Mouse (Mus musculus) forebrain, postnatal 0 days (tissue): ENCODE data around the gene Tcf7l2. TPM values are rescaled to one million over a fixed set of nuclear protein-coding genes. Genes with fewer than 3 reads are reported as not detected.

Experiments
- ATAC-seq: fragments of 200-750 bp; cut with Nextera tagmentation; 2 replicates; pipeline ENCODE4 v1.8.0; 2017; ENCODE audit warnings: mild to moderate bottlenecking, moderate library complexity
- DNase-seq: peaks from one replicate; pipeline ENCODE4 v3.0.0-alpha.2; 2015
- H3K27ac ChIP-seq: fragments of 300-500 bp; sonication (generic); 2 replicates; pipeline ENCODE4 v1.5.1; 2014; ENCODE audit warnings: low read depth, mild to moderate bottlenecking, antibody characterized with exemption, low read length, moderate library complexity, mixed read lengths
- H3K27me3 ChIP-seq: fragments of 300-500 bp; sonication (generic); 2 replicates; pipeline ENCODE4 v1.6.1; 2014; ENCODE audit warnings: mild to moderate bottlenecking, low read length, mixed read lengths; ENCODE audit not compliant: insufficient read depth
- H3K36me3 ChIP-seq: fragments of 300-500 bp; sonication (generic); 2 replicates; pipeline ENCODE4 v1.6.1; 2014; ENCODE audit warnings: mild to moderate bottlenecking, moderate library complexity; ENCODE audit not compliant: insufficient read depth
- H3K4me1 ChIP-seq: fragments of 300-500 bp; sonication (generic); 2 replicates; pipeline ENCODE4 v1.6.1; 2014; ENCODE audit warnings: antibody characterized with exemption; ENCODE audit not compliant: insufficient read depth
- H3K4me2 ChIP-seq: fragments of 300-500 bp; sonication (generic); 2 replicates; pipeline ENCODE4 v1.6.1; 2014; ENCODE audit warnings: low read depth, mild to moderate bottlenecking, moderate library complexity
- H3K4me3 ChIP-seq: fragments of 300-500 bp; sonication (generic); 2 replicates; pipeline ENCODE4 v1.5.1; 2014; ENCODE audit warnings: low read depth, low read length, mixed read lengths
- H3K9ac ChIP-seq: fragments of 300-500 bp; sonication (generic); 2 replicates; pipeline ENCODE4 v1.6.1; 2014; ENCODE audit warnings: mild to moderate bottlenecking
- H3K9me3 ChIP-seq: fragments of 300-500 bp; sonication (generic); 2 replicates; pipeline ENCODE4 v1.6.1; 2016; ENCODE audit warnings: low read length
- CTCF ChIP-seq: sonication (generic); IDR thresholded peaks from 2 replicates; pipeline ENCODE4 v1.5.1; 2016; ENCODE audit warnings: antibody characterized with exemption, control low read depth, low read depth
- WGBS: fragments of 180-500 bp; shearing (Covaris S2); extraction: QIAGEN DNeasy Blood & Tissue Kit; methylation state at CpG from one replicate; pipeline ENCODE4 v1.1.7; 2014; 5-methylcytosine and 5-hydroxymethylcytosine counted together
- polyA plus RNA-seq: library from polyadenylated mRNA; unstranded; fragments of >200 nt; fragmentation: Nextera tagmentation; extraction: Ambion mirVana; gene quantifications from 2 replicates; pipeline ENCODE4 v1.2.1, GENCODE M21; 2015
- total RNA-seq: library from RNA; depleted of rRNA; stranded (reverse); fragments of >200 nt; gene quantifications from 2 replicates; pipeline ENCODE4 v1.2.3, GENCODE M21; 2014

The Tcf7l2 gene
- total and polyA plus RNA-seq, 2 experiments from 2014 or later = 17.7 to 282 TPM

DNA sequence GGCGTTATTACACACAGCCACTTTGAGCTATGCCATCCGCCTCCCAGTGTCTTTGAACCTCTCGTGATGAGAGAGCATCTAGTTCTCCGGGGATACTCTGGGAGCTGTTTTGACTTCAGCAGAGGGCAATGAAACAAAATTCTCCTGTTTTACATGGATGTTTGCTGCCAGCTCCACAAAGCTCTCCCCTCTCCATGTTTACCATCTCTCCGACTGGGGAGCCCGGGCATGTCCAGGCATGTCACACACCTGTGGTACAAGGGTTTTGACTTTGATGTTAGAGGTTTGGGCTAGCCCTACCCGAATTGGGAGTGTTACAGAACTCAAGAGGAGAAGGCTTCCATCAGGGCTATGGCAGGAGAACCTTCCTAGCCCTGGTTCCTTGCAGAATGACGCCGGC lies 234.5 kb downstream of the Tcf7l2 start:
- 89% methylated on average over 9 of the region's 9 CpGs for WGBS
- no peak for DNase-seq
- Histone ChIP-seq H3K4me3 (no peak overlapping the region), H3K27ac (no peak overlapping the region), H3K4me2 (no peak overlapping the region), H3K9me3 (no peaks in the 10 kb centered on the region), H3K36me3 (no peaks in the 10 kb centered on the region), H3K9ac (no peak overlapping the region), H3K27me3 (no peaks in the 10 kb centered on the region), H3K4me1 (no peaks in the 10 kb centered on the region)
- TF ChIP-seq CTCF = no peak
- no peak for ATAC-seq
